Mouse (Mus musculus): ENCODE measurements around the gene Olfr560.

- no peak for TF ChIP-seq CTCF (IDR thresholded peaks at IDR 0.05; ENCODE audit: extremely low read depth, insufficient read length, insufficient replicate concordance, low read depth, low read length)
- no peak for TF ChIP-seq POLR2A (IDR thresholded peaks at IDR 0.05; ENCODE audit: low read depth, low read length)
These were observed 11.8 kb upstream of the Olfr560 start, which contains the start of gene Olfr561 for GRCm38 (mm10) chr7:102770921-102771320.

Data from small intestine, adult 2 months (tissue).